Mouse (Mus musculus): ENCODE measurements around the gene Cyp19a1.

The Cyp19a1 gene

GRCm38 (mm10) chr9:54268010-54268409, at the start of gene Cyp19a1:
TSS of gene Cyp19a1 (minus strand) at chr9:54268110.
- DNase-seq (ENCODE audit: low read depth): no peak

GRCm38 (mm10) chr9:54316363-54316762, 48.5 kb upstream of the Cyp19a1 start:
- no peak for DNase-seq (ENCODE audit: low read depth)

- DNase-seq (ENCODE audit: low read depth): no peak
Measured at GRCm38 (mm10) chr9:54308751-54309358, 40.9 kb upstream of the Cyp19a1 start.

- DNase-seq (ENCODE audit: low read depth): no peak
Measured at GRCm38 (mm10) chr9:54308209-54308608, 40.3 kb upstream of the Cyp19a1 start.

- DNase-seq (ENCODE audit: low read depth): no peak
Measured at GRCm38 (mm10) chr9:54301255-54301654, 33.3 kb upstream of the Cyp19a1 start.

GRCm38 (mm10) chr9:54299792-54300191, 31.9 kb upstream of the Cyp19a1 start:
- no peak for DNase-seq (ENCODE audit: low read depth)

- DNase-seq (ENCODE audit: low read depth): no peak
Measured at GRCm38 (mm10) chr9:54299389-54299788, 31.5 kb upstream of the Cyp19a1 start.

- no peak for DNase-seq (ENCODE audit: low read depth)
Measured at GRCm38 (mm10) chr9:54287804-54288203, 19.9 kb upstream of the Cyp19a1 start.

GRCm38 (mm10) chr9:54286331-54286987, 18.5 kb upstream of the Cyp19a1 start, which contains the start of gene Gldn:
TSS of gene Gldn (plus strand) at chr9:54286486.
- no peak for DNase-seq (ENCODE audit: low read depth)

GRCm38 (mm10) chr9:54279046-54279589, 11.2 kb upstream of the Cyp19a1 start:
- DNase-seq (ENCODE audit: low read depth): no peak

- no peak for DNase-seq (ENCODE audit: low read depth)
Measured at GRCm38 (mm10) chr9:54275283-54275682, 7.4 kb upstream of the Cyp19a1 start.

GRCm38 (mm10) chr9:54270889-54271288, 3.0 kb upstream of the Cyp19a1 start:
- DNase-seq (ENCODE audit: low read depth): no peak

- no peak for DNase-seq (ENCODE audit: low read depth)
Measured at GRCm38 (mm10) chr9:54269987-54270386, 2.1 kb upstream of the Cyp19a1 start.

GRCm38 (mm10) chr9:54264754-54265153, 3.2 kb downstream of the Cyp19a1 start:
- no peak for DNase-seq (ENCODE audit: low read depth)

GRCm38 (mm10) chr9:54244869-54245665, 22.8 kb downstream of the Cyp19a1 start:
- DNase-seq (ENCODE audit: low read depth): no peak

- DNase-seq (ENCODE audit: low read depth): no peak
Measured at GRCm38 (mm10) chr9:54227580-54227979, 40.3 kb downstream of the Cyp19a1 start.

GRCm38 (mm10) chr9:54216511-54216910, 51.4 kb downstream of the Cyp19a1 start:
- DNase-seq (ENCODE audit: low read depth): no peak

GRCm38 (mm10) chr9:54214881-54215280, 53.0 kb downstream of the Cyp19a1 start:
- no peak for DNase-seq (ENCODE audit: low read depth)

- no peak for DNase-seq (ENCODE audit: low read depth)
Measured at GRCm38 (mm10) chr9:54194790-54195189, 73.1 kb downstream of the Cyp19a1 start.

- DNase-seq (ENCODE audit: low read depth): no peak
Measured at GRCm38 (mm10) chr9:54191435-54191834, 76.5 kb downstream of the Cyp19a1 start.

GRCm38 (mm10) chr9:54182484-54182883, 85.4 kb downstream of the Cyp19a1 start:
- no peak for DNase-seq (ENCODE audit: low read depth)

GRCm38 (mm10) chr9:54181330-54181729, 86.6 kb downstream of the Cyp19a1 start:
- no peak for DNase-seq (ENCODE audit: low read depth)

GRCm38 (mm10) chr9:54180216-54180615, 87.7 kb downstream of the Cyp19a1 start:
- DNase-seq (ENCODE audit: low read depth): no peak
